Comparison of ENCODE assay signal across 1 mouse cellular context in the genomic region with DNA sequence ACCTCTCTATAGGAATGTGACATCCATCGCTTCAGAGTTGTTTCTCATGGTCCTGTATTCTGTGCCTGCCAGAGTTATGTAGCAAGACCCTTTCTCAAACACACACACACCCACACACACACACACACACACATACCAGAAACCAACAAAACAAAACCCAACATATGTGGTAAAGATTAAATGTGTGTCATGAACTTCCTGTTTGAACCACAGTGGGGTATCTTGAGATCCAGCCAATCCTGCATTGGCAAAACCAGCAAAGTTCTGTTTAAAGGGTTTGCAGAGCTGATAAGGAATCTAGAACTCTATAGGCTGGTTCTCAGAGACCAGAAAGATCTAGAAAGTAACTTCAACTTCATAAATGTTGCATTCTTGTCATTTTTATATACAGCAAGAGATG.
TF ChIP-seq lines count a peak whose summit lies in the region.

No protein-coding gene starts in this region.

TF ChIP-seq in MEL, 35 proteins besides CTCF, POLR2A, EP300 and RAD21:
- TF ChIP-seq CHD1 (IDR thresholded peaks at IDR 0.05; ENCODE audit: low read depth, low read length) (no peak), SIN3A (IDR thresholded peaks at IDR 0.05; ENCODE audit: low read length) (peak; percentile 91), TAL1 (IDR thresholded peaks at IDR 0.05; ENCODE audit: low read length) (peak; percentile 7; the same call in 1 of the 2 replicates), E2F4 (IDR thresholded peaks at IDR 0.05; ENCODE audit: borderline replicate concordance, low read depth, low read length) (no peak), TBP (IDR thresholded peaks at IDR 0.05; ENCODE audit: low read depth, low read length) (0 out of 2 replicates have a peak, but pooled peaks have one; percentile 20), CHD2 (IDR thresholded peaks at IDR 0.05; ENCODE audit: low read length) (no peak), ETS1 (IDR thresholded peaks at IDR 0.05; ENCODE audit: low read depth, low read length) (peak; percentile 94), MEF2A (IDR thresholded peaks at IDR 0.05; ENCODE audit: extremely low read depth, insufficient replicate concordance, low read depth, low read length, poor library complexity, severe bottlenecking) (no peak; the same call in 1 of the 2 replicates), GABPA (IDR thresholded peaks at IDR 0.05; ENCODE audit: low read depth, low read length) (peak; percentile 17; the same call in 1 of the 2 replicates), MYB (IDR thresholded peaks at IDR 0.05; ENCODE audit: low read depth, low read length) (0 out of 2 replicates have a peak, but pooled peaks have one; percentile 43), TCF12 (IDR thresholded peaks at IDR 0.05; ENCODE audit: low read depth, low read length) (peak; percentile 80), RCOR1 (IDR thresholded peaks at IDR 0.05; ENCODE audit: low read depth, low read length) (peak; percentile 86), HCFC1 (IDR thresholded peaks at IDR 0.05; ENCODE audit: low read depth, low read length) (peak; percentile 52), MXI1 (IDR thresholded peaks at IDR 0.05; ENCODE audit: low read depth, low read length) (peak; percentile 70; the same call in 1 of the 2 replicates), MAFK (IDR thresholded peaks at IDR 0.05; ENCODE audit: borderline replicate concordance, low read depth, low read length) (peak; percentile 24; the same call in 1 of the 2 replicates), ZC3H11A (IDR thresholded peaks at IDR 0.05; ENCODE audit: low read depth, low read length) (no peak), ELF1 (IDR thresholded peaks at IDR 0.05; ENCODE audit: low read depth, low read length) (peak; percentile 67; the same call in 1 of the 2 replicates), ZKSCAN1 (IDR thresholded peaks at IDR 0.05; ENCODE audit: low read depth, low read length) (0 out of 2 replicates have a peak, but pooled peaks have one; percentile 25), GATA1 (IDR thresholded peaks at IDR 0.05; ENCODE audit: low read depth, low read length) (peak; percentile 96), MYC (IDR thresholded peaks at IDR 0.05; ENCODE audit: low read depth, low read length) (0 out of 2 replicates have a peak, but pooled peaks have one; percentile 20), BHLHE40 (IDR thresholded peaks at IDR 0.05; ENCODE audit: borderline replicate concordance, low read depth, low read length) (peak; percentile 61; the same call in 1 of the 2 replicates), MAX (IDR thresholded peaks at IDR 0.05; ENCODE audit: low read length) (0 out of 2 replicates have a peak, but pooled peaks have one; percentile 23), ZMIZ1 (IDR thresholded peaks at IDR 0.05; ENCODE audit: low read depth, low read length) (no peak)
